Mouse (Mus musculus): ENCODE data around the gene Nudt14. TPM values are rescaled to one million over a fixed set of nuclear protein-coding genes. Genes with fewer than 3 reads are reported as not detected.

Nudt14 gene
- polyA plus RNA-seq, 2 experiments, result 6.3 to 16.9 TPM

DNA sequence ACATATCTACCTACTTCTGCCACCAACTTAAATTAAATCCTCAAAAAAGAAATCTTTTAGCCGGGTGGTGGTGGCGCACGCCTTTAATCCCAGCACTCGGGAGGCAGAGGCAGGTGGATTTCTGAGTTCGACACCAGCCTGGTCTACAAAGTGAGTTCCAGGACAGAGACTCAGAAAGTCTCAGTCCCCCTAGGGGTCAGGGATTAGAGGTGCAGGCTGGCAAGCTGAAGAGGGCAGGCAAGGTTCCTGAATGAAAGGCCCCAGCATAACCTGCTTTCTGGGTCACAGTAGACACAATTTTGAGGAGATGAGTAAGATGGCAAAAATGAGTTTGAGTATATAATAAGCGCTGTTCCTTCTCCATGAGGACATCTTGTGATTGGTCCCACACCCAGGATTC, 43.4 kb upstream of the Nudt14 start:
- DNase-seq (ENCODE audit: low read depth in 3 of 3, low spot score in 3 of 3) (no peak), ATAC-seq (ENCODE audit: insufficient read depth) (no peak)
- no peak for TF ChIP-seq EP300 (IDR thresholded peaks at IDR 0.05; ENCODE audit: low read depth)
- peak; percentile 70 for TF ChIP-seq CTCF (IDR thresholded peaks at IDR 0.05; ENCODE audit: low read depth)
- Histone ChIP-seq H3K9me3 (ENCODE audit: control insufficient read depth, low read length) (no peaks in the 10 kb centered on the region), H3K4me1 (replicated peaks; ENCODE audit: control insufficient read depth in 2 of 2, insufficient read depth in 2 of 2, low read length in 1 of 2) (0 out of 4 replicates have a peak, but pooled peaks cover 0 to 2% of the 10 kb centered on the region in 2 experiments), H3K36me3 (replicated peaks; ENCODE audit: control insufficient read depth, insufficient read depth, low read depth) (peaks cover 27% of the 10 kb centered on the region), H3K27ac (no peak overlapping the region), H3K4me2 (ENCODE audit: low read depth) (no peak overlapping the region), H3K9ac (replicated peaks) (no peak overlapping the region), H3K4me3 (ENCODE audit: insufficient read depth in 1 of 2, low read depth in 2 of 2, low read length in 2 of 2) (no peak overlapping the region), H3K27me3 (ENCODE audit: control insufficient read depth, insufficient read depth, low read length) (no peaks in the 10 kb centered on the region)
- 84% methylated on average over 6 of the region's 6 CpGs for WGBS (ENCODE audit: insufficient replicate concordance)

DNA sequence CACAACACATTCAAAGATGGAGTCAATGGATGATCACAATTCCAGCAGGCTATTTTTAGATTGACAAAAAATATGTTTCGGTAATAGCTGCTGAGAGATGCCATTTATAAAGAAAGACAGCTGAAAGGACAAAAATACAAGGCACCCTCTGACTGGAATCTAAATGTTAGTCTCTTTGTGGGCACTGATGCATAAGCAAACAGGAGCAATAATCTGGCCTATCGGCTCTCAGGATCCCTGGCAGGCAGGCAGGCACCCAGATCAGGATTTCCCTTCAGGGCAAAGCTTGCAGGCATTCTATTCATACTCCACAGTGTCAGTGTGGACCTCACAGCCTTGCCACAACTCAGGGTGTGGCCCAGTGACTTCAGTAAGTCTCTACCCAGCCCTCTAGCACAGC, 40.1 kb upstream of the Nudt14 start:
- DNase-seq (ENCODE audit: low read depth in 3 of 3, low spot score in 3 of 3) (no peak), ATAC-seq (ENCODE audit: insufficient read depth) (no peak)
- H3K9ac ChIP-seq (replicated peaks), result no peak overlapping the region
- no peaks in the 10 kb centered on the region; a peak in 1 of 4 replicates for H3K4me1 ChIP-seq (replicated peaks; ENCODE audit: control insufficient read depth in 2 of 2, insufficient read depth in 2 of 2, low read length in 1 of 2)
- H3K36me3 ChIP-seq (replicated peaks; ENCODE audit: control insufficient read depth, insufficient read depth, low read depth), result peaks cover 30% of the 10 kb centered on the region
- H3K4me2 ChIP-seq (ENCODE audit: low read depth), result no peak overlapping the region
- H3K4me3 ChIP-seq (ENCODE audit: insufficient read depth in 1 of 2, low read depth in 2 of 2, low read length in 2 of 2), result no peak overlapping the region
- no peaks in the 10 kb centered on the region for H3K27me3 ChIP-seq (ENCODE audit: control insufficient read depth, insufficient read depth, low read length)
- WGBS (ENCODE audit: insufficient replicate concordance), result 84% methylated on average over 2 of the region's 2 CpGs
- no peak overlapping the region for H3K27ac ChIP-seq
- no peak for TF ChIP-seq EP300 (IDR thresholded peaks at IDR 0.05; ENCODE audit: low read depth)
- TF ChIP-seq CTCF (IDR thresholded peaks at IDR 0.05; ENCODE audit: low read depth), result no peak
- H3K9me3 ChIP-seq (ENCODE audit: control insufficient read depth, low read length), result no peaks in the 10 kb centered on the region

DNA sequence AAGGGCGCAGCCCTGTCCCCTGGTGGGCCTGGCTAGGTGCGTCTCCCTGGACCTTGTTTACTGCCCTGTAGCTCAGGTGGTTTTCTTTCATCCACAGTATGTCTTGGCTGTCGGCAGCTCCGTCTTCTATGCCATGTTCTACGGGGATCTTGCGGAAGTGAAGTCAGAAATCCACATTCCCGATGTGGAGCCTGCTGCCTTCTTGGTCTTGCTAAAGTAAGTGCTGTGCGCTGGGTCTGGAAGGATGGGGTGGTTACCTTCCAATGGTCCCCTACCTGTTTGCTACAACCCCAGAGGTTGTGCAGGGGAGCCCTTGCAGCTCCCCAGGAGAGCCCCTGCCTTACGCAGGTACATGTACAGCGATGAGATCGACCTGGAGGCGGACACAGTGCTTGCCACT, 35.2 kb upstream of the Nudt14 start:
- H3K36me3 ChIP-seq (replicated peaks; ENCODE audit: control insufficient read depth, insufficient read depth, low read depth), result peaks cover 26% of the 10 kb centered on the region
- no peak for TF ChIP-seq CTCF (IDR thresholded peaks at IDR 0.05; ENCODE audit: low read depth)
- TF ChIP-seq EP300 (IDR thresholded peaks at IDR 0.05; ENCODE audit: low read depth), result no peak
- peak overlapping the region; percentile 56 for H3K9ac ChIP-seq (replicated peaks)
- H3K4me3 ChIP-seq (ENCODE audit: insufficient read depth in 1 of 2, low read depth in 2 of 2, low read length in 2 of 2), result peak overlapping the region; percentile 63 to 69
- no peaks in the 10 kb centered on the region for H3K9me3 ChIP-seq (ENCODE audit: control insufficient read depth, low read length)
- H3K4me2 ChIP-seq (ENCODE audit: low read depth), result peak overlapping the region; percentile 64
- ATAC-seq (ENCODE audit: insufficient read depth) (0 out of 2 replicates have a peak, but pooled peaks have one; percentile 0), DNase-seq (ENCODE audit: low read depth in 3 of 3, low spot score in 3 of 3) (no peak)
- WGBS (ENCODE audit: insufficient replicate concordance), result 59% methylated on average over 12 of the region's 12 CpGs
- H3K4me1 ChIP-seq (replicated peaks; ENCODE audit: control insufficient read depth in 2 of 2, insufficient read depth in 2 of 2, low read length in 1 of 2), result peaks cover 0 to 3% of the 10 kb centered on the region in 2 experiments; a peak in 1 of 4 replicates
- no peaks in the 10 kb centered on the region for H3K27me3 ChIP-seq (ENCODE audit: control insufficient read depth, insufficient read depth, low read length)
- no peak overlapping the region for H3K27ac ChIP-seq

DNA sequence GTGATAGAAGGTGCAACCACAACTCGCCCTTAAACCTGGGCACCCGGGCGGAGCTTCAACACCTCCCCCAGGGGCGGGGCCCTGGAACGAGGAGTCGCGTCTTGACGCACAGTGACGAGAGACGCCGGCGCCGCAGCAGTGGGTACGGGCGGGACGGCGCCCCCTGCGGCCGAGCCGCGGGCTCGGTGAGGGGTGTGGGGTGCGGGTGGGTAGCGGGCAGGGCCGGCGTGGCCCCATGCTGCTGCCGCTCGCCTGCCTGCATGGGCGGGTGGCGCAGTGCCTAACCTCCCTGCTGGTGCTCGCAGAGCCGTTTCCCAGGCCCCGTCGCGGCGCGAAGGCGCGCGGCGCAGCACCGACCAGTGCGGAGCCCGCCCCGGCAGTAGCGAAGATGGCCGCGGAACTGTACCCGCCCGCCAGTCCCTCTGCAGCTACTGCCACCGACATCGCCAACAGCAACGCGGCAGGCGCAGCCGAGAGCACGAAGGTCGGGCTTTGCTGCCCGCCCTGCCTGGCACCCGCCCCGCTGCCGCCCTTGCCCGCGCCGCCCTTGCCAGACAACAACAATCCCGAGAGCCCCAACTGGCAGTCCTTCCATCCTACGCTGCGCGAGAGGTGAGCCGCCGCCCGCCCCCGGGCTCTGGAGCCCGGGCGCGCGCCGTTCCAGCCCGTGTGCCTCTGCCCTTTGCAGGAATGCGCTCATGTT, 34.6 kb upstream of the Nudt14 start, which contains the start of gene Btbd6:
Gene Btbd6, plus strand, starts transcription at position 112 of the 703 bp plus-strand sequence.
- TF ChIP-seq EP300 (IDR thresholded peaks at IDR 0.05; ENCODE audit: low read depth), result no peak
- TF ChIP-seq CTCF (IDR thresholded peaks at IDR 0.05; ENCODE audit: low read depth), result peak; percentile 45
- peak; percentile 92 for ATAC-seq (ENCODE audit: insufficient read depth)
- Histone ChIP-seq H3K9ac (replicated peaks) (peak within 1 kb of the TSS; percentile 56), H3K9me3 (ENCODE audit: control insufficient read depth, low read length) (no peaks in the 10 kb centered on the region), H3K4me3 (ENCODE audit: insufficient read depth in 1 of 2, low read depth in 2 of 2, low read length in 2 of 2) (peak within 1 kb of the TSS; percentile 63 to 69), H3K36me3 (replicated peaks; ENCODE audit: control insufficient read depth, insufficient read depth, low read depth) (peaks cover 25% of the 10 kb centered on the region), H3K4me2 (ENCODE audit: low read depth) (peak within 1 kb of the TSS; percentile 64), H3K4me1 (replicated peaks; ENCODE audit: control insufficient read depth in 2 of 2, insufficient read depth in 2 of 2, low read length in 1 of 2) (peaks cover 0 to 3% of the 10 kb centered on the region in 2 experiments; a peak in 1 of 4 replicates), H3K27ac (no peak within 1 kb of the TSS; the same call in 1 of the 2 replicates), H3K27me3 (ENCODE audit: control insufficient read depth, insufficient read depth, low read length) (no peaks in the 10 kb centered on the region)
- peak; percentile 59 to 66 (median 64) for DNase-seq (ENCODE audit: low read depth in 3 of 3, low spot score in 3 of 3)
- under 1% methylated on average over 78 of the region's 80 CpGs for WGBS (ENCODE audit: insufficient replicate concordance)

DNA sequence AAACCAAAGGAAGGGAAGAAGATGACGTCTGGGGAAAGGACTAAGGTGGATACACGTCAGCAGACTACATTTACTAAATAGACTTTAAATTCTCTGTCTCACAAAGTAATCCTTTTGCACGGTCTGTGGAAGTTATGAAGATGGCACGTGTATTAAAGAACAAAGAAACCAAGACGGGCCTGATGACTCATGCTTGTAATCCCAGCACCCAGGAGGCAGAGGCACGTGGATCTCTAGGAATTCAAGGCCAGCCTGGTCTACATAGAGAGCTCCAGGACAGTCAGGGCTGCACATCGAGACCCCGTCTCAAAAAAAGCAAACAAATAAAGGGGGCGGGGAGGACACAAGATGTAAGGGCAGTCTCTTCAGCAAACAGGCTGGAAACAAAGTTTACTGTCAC, 32.8 kb upstream of the Nudt14 start:
- no peak overlapping the region for H3K27ac ChIP-seq
- peaks cover 0 to 3% of the 10 kb centered on the region in 2 experiments; a peak in 1 of 4 replicates for H3K4me1 ChIP-seq (replicated peaks; ENCODE audit: control insufficient read depth in 2 of 2, insufficient read depth in 2 of 2, low read length in 1 of 2)
- DNase-seq (ENCODE audit: low read depth in 3 of 3, low spot score in 3 of 3) (no peak), ATAC-seq (ENCODE audit: insufficient read depth) (no peak)
- H3K4me3 ChIP-seq (ENCODE audit: insufficient read depth in 1 of 2, low read depth in 2 of 2, low read length in 2 of 2), result no peak overlapping the region
- H3K9me3 ChIP-seq (ENCODE audit: control insufficient read depth, low read length), result no peaks in the 10 kb centered on the region
- 81% methylated on average over 9 of the region's 9 CpGs for WGBS (ENCODE audit: insufficient replicate concordance)
- H3K27me3 ChIP-seq (ENCODE audit: control insufficient read depth, insufficient read depth, low read length), result no peaks in the 10 kb centered on the region
- H3K36me3 ChIP-seq (replicated peaks; ENCODE audit: control insufficient read depth, insufficient read depth, low read depth), result peaks cover 36% of the 10 kb centered on the region
- H3K4me2 ChIP-seq (ENCODE audit: low read depth), result no peak overlapping the region
- TF ChIP-seq CTCF (IDR thresholded peaks at IDR 0.05; ENCODE audit: low read depth) (no peak), EP300 (IDR thresholded peaks at IDR 0.05; ENCODE audit: low read depth) (no peak)
- no peak overlapping the region for H3K9ac ChIP-seq (replicated peaks)
